Mouse (Mus musculus): ENCODE data around the gene Chrna3.

Chrna3 gene

GRCm38 (mm10) chr9:55026275-55026663 lies at the start of gene Chrna3:
TSS of gene Chrna3 (minus strand) at chr9:55026562.
- peak; percentile 20 to 34 for DNase-seq

GRCm38 (mm10) chr9:55067965-55068265 lies 41.6 kb upstream of the Chrna3 start:
- no peak for DNase-seq

- peak; percentile 26 to 30 for DNase-seq
Observed at GRCm38 (mm10) chr9:55067260-55067964, 41.0 kb upstream of the Chrna3 start.

- DNase-seq, result peak; percentile 73 to 77
Observed at GRCm38 (mm10) chr9:55065241-55065640, 38.9 kb upstream of the Chrna3 start.

- no peak for DNase-seq
Observed at GRCm38 (mm10) chr9:55058067-55058466, 31.7 kb upstream of the Chrna3 start.

- DNase-seq, result no peak
Observed at GRCm38 (mm10) chr9:55055386-55055930, 29.1 kb upstream of the Chrna3 start.

- no peak for DNase-seq
Observed at GRCm38 (mm10) chr9:55048211-55048880, 22.0 kb upstream of the Chrna3 start, which contains the start of gene Chrnb4. TSS of gene Chrnb4 (minus strand) at chr9:55048779.

- DNase-seq, result no peak
Observed at GRCm38 (mm10) chr9:55046764-55047163, 20.4 kb upstream of the Chrna3 start.

- no peak for DNase-seq
Observed at GRCm38 (mm10) chr9:55045001-55045400, 18.6 kb upstream of the Chrna3 start.

- no peak for DNase-seq
Observed at GRCm38 (mm10) chr9:55043688-55044087, 17.3 kb upstream of the Chrna3 start.

- no peak for DNase-seq
Observed at GRCm38 (mm10) chr9:55041389-55041788, 15.0 kb upstream of the Chrna3 start.

GRCm38 (mm10) chr9:55039983-55040382 lies 13.6 kb upstream of the Chrna3 start:
- DNase-seq, result no peak

GRCm38 (mm10) chr9:55038948-55039347 lies 12.6 kb upstream of the Chrna3 start:
- DNase-seq, result no peak

- no peak for DNase-seq
Observed at GRCm38 (mm10) chr9:55031435-55032167, 5.2 kb upstream of the Chrna3 start.

GRCm38 (mm10) chr9:55025534-55026274 lies 658 bp downstream of the Chrna3 start:
- DNase-seq, result no peak

- DNase-seq, result peak; percentile 88 to 89
Observed at GRCm38 (mm10) chr9:55023902-55024583, 2.3 kb downstream of the Chrna3 start.

- no peak for DNase-seq
Observed at GRCm38 (mm10) chr9:55023326-55023725, 3.0 kb downstream of the Chrna3 start.

- DNase-seq, result no peak
Observed at GRCm38 (mm10) chr9:55016926-55017325, 9.4 kb downstream of the Chrna3 start.

- no peak for DNase-seq
Observed at GRCm38 (mm10) chr9:55010588-55011350, 15.6 kb downstream of the Chrna3 start.

- no peak for DNase-seq
Observed at GRCm38 (mm10) chr9:55009692-55010091, 16.7 kb downstream of the Chrna3 start.

- DNase-seq, result no peak
Observed at GRCm38 (mm10) chr9:55003609-55004008, 22.8 kb downstream of the Chrna3 start.

Measured in cerebellum, postnatal 36 days (tissue).